9 mouse cellular contexts compared by ENCODE assay signal in genomic region chr11:69695046-69695360, GRCm38 (mm10). TPM values are rescaled to one million over a fixed set of nuclear protein-coding genes. Genes with fewer than 3 reads are reported as not detected.
A peak's percentile ranks its signal among the peaks of the same experiment; 100 is the strongest.
DNase-seq lines count a peak whose midpoint lies in the region; ATAC-seq and TF ChIP-seq lines count a peak whose summit lies in the region.
"Had no signal": no experiment of that assay in that cellular context is flagged by ENCODE, and none has a peak within 500 bp of the region (broad histone marks: within the 10 kb centered on the region; RNA-seq: fewer than 3 reads in every experiment).

No protein-coding gene starts in this region.

- H3K36me3 ChIP-seq in kidney, embryonic 15.5 days = no peaks in the 10 kb centered on the region
- H3K36me3 ChIP-seq in hindbrain, embryonic 14.5 days (replicated peaks; ENCODE audit: control insufficient read depth, insufficient read depth) = no peaks in the 10 kb centered on the region
- no peaks in the 10 kb centered on the region for H3K36me3 ChIP-seq in midbrain, embryonic 13.5 days

- H3K9ac ChIP-seq in kidney, embryonic 15.5 days = peak overlapping the region; percentile 79
- H3K9ac ChIP-seq in hindbrain, embryonic 14.5 days = peak overlapping the region; percentile 74
- H3K9ac ChIP-seq in midbrain, embryonic 13.5 days (replicated peaks) = peak overlapping the region; percentile 80; the same call in 1 of the 2 replicates

- no peaks in the 10 kb centered on the region for H3K27me3 ChIP-seq in kidney, embryonic 15.5 days
- H3K27me3 ChIP-seq in hindbrain, embryonic 14.5 days (ENCODE audit: control insufficient read depth, insufficient read depth, low read length) = no peaks in the 10 kb centered on the region
- H3K27me3 ChIP-seq in midbrain, embryonic 13.5 days = 0 out of 2 replicates have a peak, but pooled peaks cover 8% of the 10 kb centered on the region
- H3K27me3 ChIP-seq: Patski had no signal

- peaks cover 25% of the 10 kb centered on the region for H3K4me1 ChIP-seq in kidney, embryonic 15.5 days
- H3K4me1 ChIP-seq in cortical plate, adult 2 months (ENCODE audit: control insufficient read depth, insufficient read depth, low read length) = no peaks in the 10 kb centered on the region; the same call in 1 of the 2 replicates
- peaks cover 3% of the 10 kb centered on the region; the same call in 1 of the 2 replicates for H3K4me1 ChIP-seq in hindbrain, embryonic 14.5 days (replicated peaks; ENCODE audit: control insufficient read depth, insufficient read depth, low read length)
- H3K4me1 ChIP-seq in midbrain, embryonic 13.5 days (replicated peaks) = peaks cover 18% of the 10 kb centered on the region

- no peak; the same call in 1 of the 2 replicates for ATAC-seq in kidney, embryonic 15.5 days (replicated peaks; ENCODE audit: low FRiP score)
- no peak for ATAC-seq in hindbrain, embryonic 14.5 days (ENCODE audit: low FRiP score)
- 0 out of 2 replicates have a peak, but pooled peaks have one; percentile 24 for ATAC-seq in midbrain, embryonic 13.5 days

- 0 out of 2 replicates have a peak, but pooled peaks have one; percentile 17 for TF ChIP-seq POLR2A in cortical plate, adult 2 months (IDR thresholded peaks at IDR 0.05; ENCODE audit: extremely low read depth, insufficient read depth, low read length)

- H3K27ac ChIP-seq in kidney, embryonic 15.5 days = peak overlapping the region; percentile 91
- H3K27ac ChIP-seq in cortical plate, adult 2 months (ENCODE audit: insufficient read depth, low read length) = no peak overlapping the region
- H3K27ac ChIP-seq in hindbrain, embryonic 14.5 days = no peak overlapping the region
- no peak overlapping the region for H3K27ac ChIP-seq in midbrain, embryonic 13.5 days

- TF ChIP-seq CTCF in cortical plate, adult 2 months (IDR thresholded peaks at IDR 0.05; ENCODE audit: extremely low read depth, insufficient read depth, low read length) = no peak

- WGBS in kidney, embryonic 15.5 days = 29% methylated on average over 6 of the region's 6 CpGs
- 23% methylated on average over 6 of the region's 6 CpGs for WGBS in hindbrain, embryonic 14.5 days
- 38% methylated on average over 6 of the region's 6 CpGs for WGBS in midbrain, embryonic 13.5 days

- H3K4me3 ChIP-seq in kidney, embryonic 15.5 days (replicated peaks) = peak overlapping the region; percentile 61
- H3K4me3 ChIP-seq in cortical plate, adult 2 months (ENCODE audit: insufficient read depth, low read length) = peak overlapping the region; percentile 35
- H3K4me3 ChIP-seq in hindbrain, embryonic 14.5 days (replicated peaks; ENCODE audit: low read length) = peak overlapping the region; percentile 33
- peak overlapping the region; percentile 47 for H3K4me3 ChIP-seq in midbrain, embryonic 13.5 days (replicated peaks)

- DNase-seq in kidney, postnatal 25 days = no peak
- no peak for DNase-seq in hindbrain, embryonic 14.5 days (ENCODE audit: low spot score)
- DNase-seq in ovary, postnatal 36 days (ENCODE audit: low spot score) = no peak
- DNase-seq in ovary, adult 18-20 months (ENCODE audit: low spot score) = no peak
- no peak for DNase-seq in frontal cortex, postnatal 14 days (ENCODE audit: low spot score in 2 of 2)

- H3K4me2 ChIP-seq in kidney, embryonic 15.5 days = peak overlapping the region; percentile 91
- H3K4me2 ChIP-seq in hindbrain, embryonic 14.5 days (replicated peaks) = peak overlapping the region; percentile 71
- H3K4me2 ChIP-seq in midbrain, embryonic 13.5 days (replicated peaks) = peak overlapping the region; percentile 89

- 0 out of 2 replicates have a peak, but pooled peaks cover 3% of the 10 kb centered on the region for H3K9me3 ChIP-seq in kidney, embryonic 15.5 days (replicated peaks)
- H3K9me3 ChIP-seq in hindbrain, embryonic 14.5 days (ENCODE audit: control insufficient read depth, low read length) = no peaks in the 10 kb centered on the region
- H3K9me3 ChIP-seq in midbrain, embryonic 13.5 days = no peaks in the 10 kb centered on the region

RNA-seq across cellular contexts. Expression of gene Tnfsf12, which starts 0.6 kb away (rescaled TPM):
- 9.1 and 11.1 TPM in 2 replicates for polyA plus RNA-seq in kidney, embryonic 15.5 days (2015; fragmentation: Nextera tagmentation; extraction: Ambion mirVana)
- polyA plus RNA-seq in cortical plate, adult 2 months (2012; rRNA removed) = 19.8 and 22.5 TPM in 2 replicates
- polyA plus RNA-seq in hindbrain, embryonic 14.5 days (2014; fragmentation: Nextera tagmentation; extraction: Ambion mirVana) = 4.2 and 5.0 TPM in 2 replicates
- polyA plus RNA-seq in midbrain, embryonic 13.5 days (2015; fragmentation: Nextera tagmentation; extraction: Ambion mirVana) = 0.98 and 1.2 TPM in 2 replicates

RNA-seq across cellular contexts. Expression of gene Tnfsfm13, which starts 0.9 kb away (rescaled TPM):
- polyA plus RNA-seq in kidney, embryonic 15.5 days (2015; fragmentation: Nextera tagmentation; extraction: Ambion mirVana) = 4.5 and 7.0 TPM in 2 replicates
- 3.8 and 4.3 TPM in 2 replicates for polyA plus RNA-seq in cortical plate, adult 2 months (2012; rRNA removed)
- polyA plus RNA-seq in hindbrain, embryonic 14.5 days (2014; fragmentation: Nextera tagmentation; extraction: Ambion mirVana) = 1.1 and 2.6 TPM in 2 replicates
- polyA plus RNA-seq in midbrain, embryonic 13.5 days (2015; fragmentation: Nextera tagmentation; extraction: Ambion mirVana) = 0.64 and 1.2 TPM in 2 replicates

RNA-seq across cellular contexts. Expression of gene Tnfsf13, which starts 9.4 kb away (rescaled TPM):
- polyA plus RNA-seq in kidney, embryonic 15.5 days (2015; fragmentation: Nextera tagmentation; extraction: Ambion mirVana) = 0.45 and 0.53 TPM in 2 replicates
- 6.1 and 7.5 TPM in 2 replicates for polyA plus RNA-seq in cortical plate, adult 2 months (2012; rRNA removed)
- 0.20 and 0.55 TPM in 2 replicates for polyA plus RNA-seq in hindbrain, embryonic 14.5 days (2014; fragmentation: Nextera tagmentation; extraction: Ambion mirVana)
- 0.36 TPM in 1 of 2 replicates, not detected in the other for polyA plus RNA-seq in midbrain, embryonic 13.5 days (2015; fragmentation: Nextera tagmentation; extraction: Ambion mirVana)

RNA-seq across cellular contexts. Expression of gene Senp3, which starts 13.1 kb away (rescaled TPM):
- 91.6 and 95.2 TPM in 2 replicates for polyA plus RNA-seq in kidney, embryonic 15.5 days (2015; fragmentation: Nextera tagmentation; extraction: Ambion mirVana)
- 120 and 133 TPM in 2 replicates for polyA plus RNA-seq in cortical plate, adult 2 months (2012; rRNA removed)
- polyA plus RNA-seq in hindbrain, embryonic 14.5 days (2014; fragmentation: Nextera tagmentation; extraction: Ambion mirVana) = 96.2 and 99.2 TPM in 2 replicates
- polyA plus RNA-seq in midbrain, embryonic 13.5 days (2015; fragmentation: Nextera tagmentation; extraction: Ambion mirVana) = 101 and 103 TPM in 2 replicates

RNA-seq across cellular contexts. Expression of gene Eif4a1, which starts 22.8 kb away (rescaled TPM):
- polyA plus RNA-seq in kidney, embryonic 15.5 days (2015; fragmentation: Nextera tagmentation; extraction: Ambion mirVana) = 586 and 589 TPM in 2 replicates
- polyA plus RNA-seq in cortical plate, adult 2 months (2012; rRNA removed) = 323 and 335 TPM in 2 replicates
- polyA plus RNA-seq in hindbrain, embryonic 14.5 days (2014; fragmentation: Nextera tagmentation; extraction: Ambion mirVana) = 559 and 579 TPM in 2 replicates
- polyA plus RNA-seq in midbrain, embryonic 13.5 days (2015; fragmentation: Nextera tagmentation; extraction: Ambion mirVana) = 581 and 595 TPM in 2 replicates
